Mouse (Mus musculus) heart, adult 18-20 months (tissue): ENCODE results near the gene Filip1. TPM values are rescaled to one million over a fixed set of nuclear protein-coding genes. Genes with fewer than 3 reads are reported as not detected.
A peak's percentile ranks its signal among the peaks of the same experiment; 100 is the strongest.

ENCODE experiments used
- DNase-seq, 2 experiments: peaks; one replicate each; pipeline ENCODE4 v3.0.0; 2021 to 2022; ENCODE audit warnings: mixed read lengths in 1 of 2
- total RNA-seq, 2 experiments: library from RNA; stranded (reverse); gene quantifications; 2 replicates each; pipeline ENCODE4 v1.2.3; 2021

Filip1 gene
- total RNA-seq, 2 experiments from 2014 or later: 79.3 to 88.2 TPM

DNA sequence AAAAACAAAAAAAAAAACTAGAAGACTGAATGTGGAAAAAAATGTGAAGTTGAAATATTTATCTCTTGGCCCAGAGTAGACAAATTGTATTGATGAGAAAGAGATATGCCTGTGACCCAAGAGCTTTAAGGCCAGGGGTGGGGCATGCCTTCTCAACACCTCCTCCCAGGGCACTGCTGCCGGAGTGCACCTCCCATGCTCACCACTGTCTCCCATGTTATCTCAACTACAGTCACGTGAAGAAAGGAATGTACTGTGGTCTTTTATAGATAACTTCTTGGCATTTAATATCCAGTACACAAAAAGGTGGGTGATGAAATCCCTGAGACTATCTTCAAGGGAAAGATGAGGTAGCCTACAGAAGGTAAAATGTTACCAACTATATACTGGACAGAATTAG is 64.7 kb downstream of the Filip1 start:
- no peak for DNase-seq

DNA sequence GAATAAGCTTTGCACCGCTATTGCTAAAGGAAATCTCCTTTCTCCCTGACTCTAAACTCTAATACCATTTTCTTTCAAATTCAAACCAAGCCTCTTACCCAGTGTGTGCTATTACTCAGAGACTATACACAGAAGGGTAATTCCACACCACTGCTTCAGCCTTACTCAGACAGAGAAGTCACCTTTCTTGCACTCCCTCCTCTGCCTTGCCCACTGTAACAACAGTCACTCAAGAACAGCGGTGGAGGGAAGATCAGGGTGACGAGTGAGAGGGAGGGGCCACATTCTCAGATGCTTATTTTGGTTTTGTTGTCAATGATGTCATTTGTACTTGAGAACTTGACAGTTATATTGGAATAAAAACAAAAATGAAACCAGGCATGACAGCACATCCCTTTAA is 65.2 kb downstream of the Filip1 start:
- no peak for DNase-seq

DNA sequence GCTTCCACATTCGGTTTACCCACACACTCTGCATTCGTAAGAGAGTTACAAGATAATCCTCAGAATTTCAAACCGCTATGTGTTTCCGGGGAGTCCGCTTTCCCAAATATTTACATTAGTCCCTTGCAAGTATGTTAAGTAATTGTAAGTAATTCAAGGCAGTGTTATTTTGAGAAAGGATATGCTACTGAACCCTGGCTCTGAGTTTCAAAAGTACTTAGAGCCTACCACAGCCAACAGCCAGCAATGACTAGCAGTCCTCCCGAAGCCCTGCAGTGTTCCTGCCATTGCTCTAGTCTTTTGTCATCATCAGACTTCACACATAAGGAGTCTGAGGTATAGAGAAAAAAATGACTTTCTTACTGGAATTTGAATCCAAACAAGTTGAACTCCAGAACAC is 67.8 kb downstream of the Filip1 start:
- no peak for DNase-seq

DNA sequence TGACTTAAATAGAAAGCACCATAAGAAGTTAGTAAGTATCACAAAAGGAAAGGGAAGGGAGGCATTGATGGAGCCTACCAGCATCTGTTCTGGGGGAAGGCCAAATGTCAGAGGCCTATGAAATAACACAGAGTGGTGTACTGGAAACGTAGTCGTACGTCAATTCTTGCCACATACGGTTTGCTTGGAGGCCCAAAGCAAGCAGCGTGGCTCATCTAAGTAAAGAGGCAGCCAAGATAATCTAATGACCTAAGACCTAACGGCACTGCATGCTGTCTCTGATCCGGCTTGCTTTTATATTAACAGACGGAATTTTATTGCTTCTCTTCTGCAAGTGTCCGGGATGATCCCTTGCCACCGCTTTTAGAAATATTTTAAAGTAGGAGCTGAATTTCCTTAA is 68.7 kb downstream of the Filip1 start:
- DNase-seq: no peak

DNA sequence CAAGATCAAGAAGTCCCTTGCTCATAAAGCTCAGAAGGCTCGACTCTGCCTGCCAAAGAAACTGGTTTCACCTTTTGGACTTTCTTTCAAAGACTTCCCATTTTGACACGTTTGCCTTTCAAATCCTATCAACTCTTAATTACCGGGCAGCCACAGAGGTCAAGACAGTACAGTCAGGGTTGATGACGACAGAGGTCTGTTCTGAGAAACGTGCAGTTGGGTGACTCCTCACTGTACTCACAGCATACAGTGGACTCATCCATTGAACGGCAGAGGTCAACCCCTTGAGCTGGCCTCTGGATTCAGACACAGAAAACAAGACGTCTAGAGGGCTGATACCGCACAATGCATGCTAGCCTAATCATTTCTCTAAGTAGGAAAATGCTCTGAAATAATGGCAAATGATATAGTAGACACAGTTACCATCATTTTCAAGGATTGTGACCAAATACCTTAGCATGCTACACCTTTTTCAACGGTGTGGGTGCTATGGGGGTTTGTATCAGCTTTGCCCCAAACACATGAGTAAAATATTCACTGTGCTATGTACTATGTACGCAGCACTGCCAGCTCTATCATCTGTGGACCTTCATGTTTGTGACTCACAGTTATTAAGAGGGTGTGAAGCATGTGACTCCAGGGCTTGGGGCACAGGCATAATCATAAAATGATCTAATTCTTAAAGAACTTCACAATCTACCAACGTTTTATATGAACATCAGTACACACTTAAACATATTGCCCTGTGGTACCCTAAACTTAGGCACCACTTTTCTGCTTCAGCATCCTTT is 74.0 kb downstream of the Filip1 start:
- no peak for DNase-seq

DNA sequence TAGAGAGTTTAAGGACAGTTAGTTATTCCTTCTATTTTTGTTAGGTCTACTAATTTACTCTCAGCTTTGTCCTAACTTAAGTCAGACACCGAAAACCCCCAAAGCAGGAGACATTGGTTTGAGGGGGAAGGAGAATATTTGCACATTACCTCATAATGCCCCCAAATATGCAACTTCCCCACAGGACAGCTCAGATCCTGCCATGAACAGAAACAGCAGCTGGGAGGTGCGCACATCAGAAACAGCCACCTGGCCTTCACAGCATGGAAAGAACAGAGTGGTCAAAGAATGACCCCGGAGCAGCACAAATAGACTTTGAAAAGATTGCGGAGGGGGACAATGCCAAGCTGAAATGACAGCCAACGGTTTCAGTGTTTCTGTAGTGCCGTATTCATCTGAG is 75.1 kb downstream of the Filip1 start:
- DNase-seq: no peak

DNA sequence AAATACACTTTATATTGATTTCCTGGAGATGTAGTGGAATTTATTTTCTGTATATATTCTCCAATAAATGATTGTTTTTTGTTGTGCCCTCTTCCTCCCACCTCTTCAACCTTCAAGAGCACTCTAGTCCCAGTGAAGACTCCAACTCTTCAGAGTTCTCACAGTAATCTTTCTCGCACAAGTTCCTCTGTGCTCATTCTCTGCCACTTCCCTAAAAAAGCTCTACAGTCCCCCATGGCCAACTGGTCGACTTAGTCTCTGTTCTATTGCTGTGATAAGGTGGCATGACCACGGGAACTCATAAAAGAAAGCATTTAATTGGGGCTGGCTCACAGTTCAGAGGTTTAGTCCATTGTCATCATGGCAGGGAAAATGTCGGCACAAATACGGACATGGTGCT is 80.1 kb downstream of the Filip1 start:
- no peak for DNase-seq

DNA sequence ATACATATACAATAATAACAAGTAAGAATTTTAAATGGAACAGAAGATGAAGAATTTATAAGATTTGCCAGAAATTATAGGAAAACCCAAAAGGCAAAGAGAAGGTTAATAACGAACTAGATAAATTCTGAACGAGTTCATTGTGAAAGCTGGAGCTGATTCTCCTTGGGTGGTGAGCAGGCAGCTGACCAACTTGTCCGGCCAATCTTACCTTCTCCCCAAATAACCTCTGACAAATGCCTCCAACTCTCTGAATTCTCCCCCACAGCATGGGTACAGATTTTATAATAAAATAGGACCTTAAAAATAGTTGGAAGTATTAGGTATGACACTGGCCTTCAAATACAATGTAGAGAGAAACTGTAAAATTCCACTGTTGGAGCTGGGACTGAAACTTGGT is 84.6 kb downstream of the Filip1 start:
- no peak for DNase-seq

DNA sequence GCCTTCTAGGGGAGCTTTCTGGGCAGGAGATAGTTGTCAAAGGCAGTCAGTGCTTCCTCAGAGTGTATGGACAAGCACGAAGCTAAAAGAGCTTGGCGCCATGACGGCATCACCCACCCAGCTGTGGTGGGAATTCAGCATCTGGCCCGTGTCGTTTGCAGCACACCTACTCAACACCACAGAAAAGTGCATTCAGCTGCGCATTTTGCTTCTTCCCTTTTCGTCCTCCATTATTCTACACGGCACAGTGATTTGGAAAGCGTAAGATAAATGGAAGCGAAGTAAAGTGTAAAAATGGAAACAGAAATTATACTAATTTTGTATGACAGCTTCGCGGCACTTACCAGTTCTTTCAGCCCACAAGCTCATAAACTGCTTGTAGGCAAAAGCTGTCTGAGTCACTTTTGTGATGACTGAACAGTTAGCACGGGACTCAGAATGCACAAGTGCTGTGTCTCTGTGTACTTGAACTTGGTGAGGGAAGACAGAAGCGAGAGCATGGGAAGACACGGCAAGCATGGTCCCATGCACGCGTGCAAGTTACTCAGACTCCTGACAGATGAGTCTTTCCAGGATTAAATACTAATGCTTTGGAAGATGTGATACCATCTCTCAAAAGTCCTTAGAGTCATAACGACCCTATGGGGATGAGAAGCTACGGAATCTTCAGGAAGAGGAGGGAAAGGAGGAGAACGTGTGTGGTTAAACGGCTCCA is 85.3 kb downstream of the Filip1 start:
- no peak for DNase-seq

DNA sequence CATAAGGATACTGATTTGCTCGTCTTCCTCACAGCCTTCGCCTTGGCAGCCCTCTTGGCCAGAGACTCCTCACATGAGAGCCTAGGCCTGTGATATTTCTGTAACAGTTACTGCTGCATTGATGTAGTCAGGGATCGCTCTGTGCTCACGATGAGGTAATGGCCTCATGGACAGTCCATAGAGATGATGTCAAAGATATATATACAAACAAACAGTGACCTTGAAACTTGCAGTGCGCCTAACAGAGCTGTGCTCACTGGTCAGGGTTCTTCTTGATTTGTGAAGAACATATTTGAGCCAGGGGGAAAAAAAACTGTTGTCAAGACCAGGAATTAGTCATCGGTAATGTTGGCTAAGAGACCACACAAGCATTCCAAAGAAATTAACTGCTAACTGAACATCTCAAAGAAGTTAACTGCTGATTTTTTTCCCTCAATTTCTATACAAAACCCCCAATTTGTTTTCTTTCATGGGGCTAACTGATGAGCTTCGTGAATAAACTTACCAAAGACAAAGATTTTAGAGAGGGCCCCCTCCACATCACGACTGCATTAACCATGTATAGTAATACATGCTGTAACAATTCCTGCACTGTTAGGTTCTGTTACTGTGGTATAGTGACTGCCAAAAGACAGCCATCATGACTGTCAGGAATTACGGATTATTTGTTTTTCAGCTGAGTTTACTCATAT is 86.0 kb downstream of the Filip1 start:
- peak; percentile 76 to 80 for DNase-seq

DNA sequence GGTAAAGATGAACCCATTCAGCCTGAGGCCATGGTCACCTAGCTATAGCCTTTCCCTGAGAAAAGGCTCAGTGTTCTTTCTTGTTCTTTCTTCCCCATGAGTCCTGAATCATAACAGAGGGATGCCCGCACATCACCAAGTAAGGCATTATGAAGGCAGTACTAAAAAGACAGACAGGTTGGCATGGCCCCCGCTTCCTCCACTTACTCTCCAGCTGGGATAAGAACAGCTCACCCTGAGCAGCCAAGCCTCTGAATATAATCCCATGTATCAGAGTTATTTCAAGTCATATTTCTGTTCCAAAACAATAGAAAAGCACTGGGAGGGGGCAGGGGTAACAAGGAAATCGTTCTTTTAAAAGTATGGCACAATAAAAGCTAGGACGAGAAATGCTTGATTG is 86.7 kb downstream of the Filip1 start:
- DNase-seq: no peak

DNA sequence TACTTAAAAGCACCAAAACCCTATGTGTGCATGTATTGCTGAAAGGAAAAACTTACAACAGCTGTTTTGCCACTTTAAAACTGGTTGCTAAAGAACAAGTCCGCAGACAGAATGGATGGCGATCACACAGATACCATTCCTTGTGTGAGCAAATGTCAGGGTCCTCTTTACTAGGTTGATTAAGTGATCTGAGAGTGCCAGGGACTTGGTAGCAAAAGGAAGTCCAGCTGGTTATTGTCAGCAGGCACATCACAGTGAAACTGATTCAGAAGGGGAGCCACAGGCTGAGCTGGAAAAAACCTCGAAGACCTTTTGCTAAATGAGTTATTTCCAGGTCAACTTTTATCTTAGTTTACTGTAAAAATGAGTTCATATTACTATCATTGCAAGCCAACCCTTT is 89.4 kb downstream of the Filip1 start:
- no peak for DNase-seq

DNA sequence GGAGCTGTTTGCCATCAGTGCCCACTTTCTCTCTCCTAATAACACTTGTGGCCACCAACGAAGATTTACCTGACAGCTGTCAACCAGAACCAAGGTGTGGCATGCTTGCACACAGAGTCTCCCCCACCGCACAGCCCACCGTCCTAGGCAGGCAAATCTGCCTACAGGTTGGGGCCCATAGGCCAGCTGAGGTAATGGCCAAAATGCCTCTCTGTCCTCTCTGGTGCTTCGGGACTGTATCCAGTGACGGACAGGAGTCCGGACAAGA is 90.2 kb downstream of the Filip1 start:
- no peak for DNase-seq

DNA sequence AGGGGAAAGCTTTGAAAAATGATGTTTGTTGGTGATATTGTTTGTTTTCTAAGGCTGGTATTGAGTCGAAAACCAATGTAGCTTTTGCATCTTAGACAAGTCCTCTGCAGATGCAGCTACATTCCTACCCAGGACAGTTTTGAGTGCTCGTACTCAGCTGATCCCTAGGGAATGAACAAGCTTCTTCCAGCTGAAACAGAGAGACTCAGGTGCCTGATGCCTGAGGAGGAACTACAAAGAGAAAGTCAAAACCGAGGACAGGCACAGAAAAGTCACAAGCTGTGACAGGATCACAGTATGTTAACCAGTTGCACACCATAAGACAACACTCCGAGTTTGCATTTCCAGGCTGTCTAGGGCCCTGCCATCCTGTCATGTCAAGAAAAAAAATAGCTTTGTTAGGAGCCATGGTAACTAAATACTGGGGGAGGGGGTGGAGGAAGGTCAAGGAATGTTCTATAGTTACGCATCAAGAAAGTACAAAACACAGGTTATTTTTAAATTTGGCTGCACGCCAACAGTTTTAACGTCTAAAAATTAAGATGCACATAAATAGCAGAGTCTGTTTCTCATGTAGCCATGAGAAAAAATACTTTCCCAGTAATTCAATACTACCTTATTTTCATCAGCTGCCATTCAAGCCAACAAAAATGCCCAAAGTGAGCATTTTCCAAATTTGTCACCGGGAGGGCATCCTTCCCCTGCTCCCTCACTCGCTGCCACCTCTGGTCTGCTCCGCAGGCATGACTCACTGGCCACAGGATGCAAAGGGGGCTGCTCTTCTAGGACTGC is 90.8 kb downstream of the Filip1 start:
- no peak for DNase-seq

DNA sequence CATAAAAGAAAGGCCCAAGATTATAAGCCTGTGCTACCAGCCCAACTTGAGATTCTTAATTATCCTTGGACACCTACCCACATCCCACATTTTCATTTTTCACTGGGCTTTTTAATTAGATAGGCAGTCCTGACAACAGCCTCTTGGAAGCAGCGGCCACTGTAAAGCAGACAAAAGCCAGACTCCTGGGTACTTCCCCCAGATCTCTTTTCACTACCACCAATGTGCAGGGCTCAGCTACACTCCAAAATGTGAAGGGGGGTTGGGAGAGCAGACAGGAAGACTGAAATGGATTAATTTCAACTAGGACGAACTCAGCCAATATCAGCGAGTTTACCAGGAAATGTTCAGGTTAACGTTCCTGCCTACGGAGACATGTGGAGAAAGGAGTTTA is 92.1 kb downstream of the Filip1 start:
- DNase-seq: no peak

DNA sequence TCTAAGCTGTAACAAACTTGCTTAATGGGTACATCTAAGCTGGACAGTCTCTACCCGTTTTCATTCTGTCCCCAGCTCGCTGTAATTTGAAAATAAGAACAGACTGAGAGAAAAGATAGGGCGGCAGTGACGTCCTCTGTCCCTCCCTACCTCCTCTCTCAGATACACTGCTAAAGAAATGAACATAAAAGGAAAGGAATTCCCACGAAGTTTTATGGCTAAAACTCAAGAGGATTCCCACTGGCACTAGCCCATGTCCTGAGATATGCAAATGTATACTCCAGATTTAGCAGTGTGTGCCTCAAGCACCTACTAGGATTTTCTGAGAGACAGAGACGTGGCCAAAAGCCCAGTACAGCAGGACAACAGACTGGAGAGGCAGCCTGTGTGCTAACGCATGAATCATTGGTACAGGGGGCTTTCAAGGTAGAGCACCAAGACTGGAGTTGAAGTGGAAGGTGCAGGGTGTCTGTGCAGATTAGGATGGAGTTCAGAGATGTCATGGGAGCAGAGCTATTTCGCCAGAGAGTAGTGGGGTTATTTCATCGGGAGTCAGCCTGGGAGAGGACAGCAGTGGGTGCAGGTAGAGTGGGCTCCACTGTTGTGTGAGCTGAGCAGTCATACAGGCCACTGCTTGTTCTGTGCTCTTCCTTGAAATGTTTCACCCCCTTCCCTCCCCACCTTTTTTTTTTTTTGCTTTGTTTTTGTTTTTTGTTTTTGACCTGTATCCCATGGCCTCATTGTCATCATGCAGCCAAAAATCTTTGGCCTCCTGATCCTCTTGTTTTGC is 92.7 kb downstream of the Filip1 start:
- peak; percentile 52 to 63 for DNase-seq

DNA sequence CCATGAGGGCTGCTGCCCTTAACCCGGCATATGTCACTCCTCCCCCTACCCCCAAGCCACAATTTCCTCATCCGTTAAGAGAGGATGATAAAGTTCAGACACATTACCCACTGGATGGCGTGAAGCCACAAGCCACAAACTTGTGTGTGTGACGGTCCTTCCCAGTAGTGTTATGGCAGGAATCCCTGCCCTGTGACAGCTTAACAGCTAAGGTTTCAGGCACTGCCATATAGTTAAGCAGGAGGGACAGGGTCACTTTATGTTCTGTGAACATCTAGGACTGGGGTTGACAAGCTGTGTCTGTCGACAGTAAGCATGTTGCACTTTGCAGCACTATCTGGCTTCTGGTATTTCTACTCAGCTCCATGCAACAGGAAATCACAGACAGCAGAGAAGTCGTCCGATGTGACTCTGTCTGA is 93.3 kb downstream of the Filip1 start:
- peak in 1 of 2 experiments; percentile 49 for DNase-seq

DNA sequence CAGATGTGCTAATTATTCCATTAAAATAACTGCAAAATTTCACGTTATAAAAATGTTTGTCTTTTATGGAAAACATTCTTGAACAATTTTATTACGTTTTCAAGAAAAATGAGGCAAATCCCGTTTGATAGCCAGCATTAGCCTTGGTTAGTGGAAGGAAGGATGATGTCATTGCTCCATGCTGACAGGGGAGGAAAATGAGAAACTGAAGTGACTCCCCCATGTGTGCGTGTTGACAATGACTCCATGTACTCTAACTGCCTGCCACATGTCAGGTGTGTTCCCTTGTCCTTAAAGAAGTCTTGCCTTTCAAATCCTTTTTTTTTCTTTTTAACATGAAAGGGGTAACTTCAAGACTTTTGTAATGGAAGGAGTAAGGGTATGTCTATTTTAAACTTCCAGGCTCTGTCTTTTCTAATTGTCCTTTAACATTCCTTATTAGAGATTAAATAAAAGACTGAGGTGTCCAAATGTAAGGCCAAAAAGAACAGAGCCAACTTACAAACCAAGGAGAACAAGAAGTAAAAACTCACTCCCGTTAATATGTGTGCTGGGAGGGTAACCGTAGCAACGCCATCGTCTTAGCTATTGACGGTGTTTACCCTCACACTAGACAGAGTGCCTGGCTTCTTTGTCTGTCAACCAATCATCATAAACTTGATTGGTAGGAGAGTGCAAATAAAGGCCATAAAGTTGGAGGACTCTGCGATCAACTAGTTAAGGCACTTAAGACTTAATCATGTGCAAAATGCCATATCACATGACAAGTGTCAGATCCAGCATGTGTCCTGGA is 94.1 kb downstream of the Filip1 start:
- no peak for DNase-seq

DNA sequence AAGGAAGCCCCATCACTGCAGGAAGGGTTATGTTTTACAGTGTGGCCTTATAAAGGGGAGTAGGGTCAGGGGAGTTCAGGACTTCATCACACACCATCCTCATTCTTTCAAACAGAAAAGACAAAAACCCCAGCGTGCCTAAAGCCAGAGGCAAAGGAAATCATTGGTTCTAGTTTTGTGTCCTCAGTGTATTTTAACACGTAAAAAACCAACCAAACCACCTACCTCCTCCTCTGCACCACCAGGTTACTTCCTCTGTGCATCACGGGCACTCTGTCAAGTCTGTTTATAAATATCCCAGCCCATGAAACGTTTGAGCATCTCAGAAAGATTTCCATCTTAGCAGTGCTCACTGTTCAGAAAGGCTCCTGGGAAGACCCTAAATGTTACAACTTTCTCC is 98.4 kb downstream of the Filip1 start:
- DNase-seq: no peak

DNA sequence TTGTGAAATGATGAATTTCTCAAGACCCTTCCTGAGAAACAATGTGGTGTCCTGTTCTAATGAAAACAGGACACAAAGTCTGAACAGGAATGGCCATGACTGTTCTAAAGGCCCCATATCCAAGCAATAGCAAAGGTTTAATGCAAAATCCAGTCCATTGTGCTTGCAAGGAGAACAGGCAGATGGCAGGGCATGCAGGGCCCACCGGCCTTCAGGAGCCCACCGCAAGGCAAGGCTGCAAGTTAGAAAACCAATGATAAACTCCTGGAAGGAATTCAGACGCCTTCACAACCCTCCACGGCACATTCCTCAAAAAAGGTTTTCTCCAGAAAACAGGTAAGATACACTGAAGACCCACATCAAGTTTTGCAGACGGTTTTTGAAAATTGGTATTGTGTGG is 99.7 kb downstream of the Filip1 start:
- no peak for DNase-seq

DNA sequence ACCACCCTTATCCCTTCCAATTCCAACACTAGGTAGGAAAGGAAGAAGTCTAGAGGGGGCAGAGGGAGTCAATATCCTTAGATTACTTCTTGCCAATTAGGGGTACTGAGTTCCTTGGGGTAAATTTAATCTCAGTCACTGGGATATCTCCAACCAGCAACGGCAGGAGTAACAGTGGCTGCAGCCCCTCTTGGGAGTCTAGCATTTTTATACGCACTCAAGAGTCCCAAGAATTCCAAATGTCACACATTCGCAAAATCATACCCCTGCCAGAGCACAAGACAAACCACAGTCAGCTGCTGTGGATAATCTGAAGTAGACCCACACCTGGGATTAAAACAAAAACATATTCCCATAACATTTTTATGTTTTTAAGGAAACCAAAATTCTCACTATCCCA is 102.5 kb downstream of the Filip1 start:
- no peak for DNase-seq
